Mouse (Mus musculus) limb, embryonic 12.5 days (tissue): Measurements from ENCODE around the gene Clec9a. TPM values are rescaled to one million over a fixed set of nuclear protein-coding genes. Genes with fewer than 3 reads are reported as not detected.

Source experiments
- ATAC-seq: fragments of 200-750 bp; cut with Nextera tagmentation; 2 replicates; pipeline ENCODE4 v1.8.0; 2017; ENCODE audit warnings: low read depth, moderate TSS enrichment; ENCODE audit not compliant: insufficient number of reproducible peaks, insufficient read depth, low FRiP score, low TSS enrichment
- H3K27ac ChIP-seq: fragments of 300-500 bp; sonication (generic); 2 replicates; pipeline ENCODE4 v1.5.1; 2016; ENCODE audit warnings: mild to moderate bottlenecking, moderate library complexity
- H3K27me3 ChIP-seq: fragments of 300-500 bp; sonication (generic); 2 replicates; pipeline ENCODE4 v1.6.1; 2016; ENCODE audit warnings: mild to moderate bottlenecking, moderate library complexity
- H3K36me3 ChIP-seq: fragments of 300-500 bp; sonication (generic); 2 replicates; pipeline ENCODE4 v1.6.1; 2016; ENCODE audit warnings: mild to moderate bottlenecking, moderate library complexity
- H3K4me1 ChIP-seq: fragments of 300-500 bp; sonication (generic); replicated peaks from 2 replicates; pipeline ENCODE4 v1.6.1; 2016
- H3K4me2 ChIP-seq: fragments of 300-500 bp; sonication (generic); 2 replicates; pipeline ENCODE4 v1.6.1; 2016; ENCODE audit warnings: mild to moderate bottlenecking, moderate library complexity
- H3K4me3 ChIP-seq: fragments of 300-500 bp; sonication (generic); replicated peaks from 2 replicates; pipeline ENCODE4 v1.5.1; 2016; ENCODE audit warnings: mild to moderate bottlenecking
- H3K9ac ChIP-seq: fragments of 300-500 bp; sonication (generic); replicated peaks from 2 replicates; pipeline ENCODE4 v1.6.1; 2016; ENCODE audit warnings: mild to moderate bottlenecking, moderate library complexity
- H3K9me3 ChIP-seq: fragments of 300-500 bp; sonication (generic); 2 replicates; pipeline ENCODE4 v1.6.1; 2016; ENCODE audit warnings: mild to moderate bottlenecking, moderate library complexity
- WGBS: fragments of 180-500 bp; shearing (Covaris S2); methylation state at CpG from one replicate; pipeline ENCODE4 v1.1.7; 2016; 5-methylcytosine and 5-hydroxymethylcytosine counted together
- polyA plus RNA-seq: library from polyadenylated mRNA; unstranded; fragments of >200 nt; fragmentation: Nextera tagmentation; extraction: Ambion mirVana; gene quantifications from 2 replicates; pipeline ENCODE4 v1.2.1, GENCODE M21; 2016

Clec9a gene
- polyA plus RNA-seq, 1 experiment from 2014 or later = 0.10 TPM

- Histone ChIP-seq H3K9ac (no peak overlapping the region), H3K36me3 (no peaks in the 10 kb centered on the region), H3K4me1 (no peaks in the 10 kb centered on the region), H3K4me2 (no peak overlapping the region), H3K9me3 (no peaks in the 10 kb centered on the region), H3K27ac (no peak overlapping the region), H3K27me3 (no peaks in the 10 kb centered on the region), H3K4me3 (no peak overlapping the region)
- 36% methylated on average over 2 of the region's 2 CpGs for WGBS
- ATAC-seq = no peak
These were observed 15.5 kb upstream of the Clec9a start for GRCm38 (mm10) chr6:129393087-129393720.

- H3K4me1 ChIP-seq = no peaks in the 10 kb centered on the region
- H3K27ac ChIP-seq = no peak overlapping the region
- peak; percentile 63; the same call in 1 of the 2 replicates for ATAC-seq
- no peak overlapping the region for H3K4me3 ChIP-seq
- 72% methylated on average over 6 of the region's 6 CpGs for WGBS
- no peak overlapping the region for H3K4me2 ChIP-seq
- H3K9ac ChIP-seq = no peak overlapping the region
- no peaks in the 10 kb centered on the region for H3K36me3 ChIP-seq
- H3K27me3 ChIP-seq = no peaks in the 10 kb centered on the region
- no peaks in the 10 kb centered on the region for H3K9me3 ChIP-seq
These were observed 14.9 kb upstream of the Clec9a start for GRCm38 (mm10) chr6:129393732-129394131.

- Histone ChIP-seq H3K9me3 (no peaks in the 10 kb centered on the region), H3K4me2 (no peak within 1 kb of the TSS), H3K4me3 (no peak within 1 kb of the TSS), H3K27ac (no peak within 1 kb of the TSS), H3K9ac (no peak within 1 kb of the TSS), H3K36me3 (no peaks in the 10 kb centered on the region), H3K4me1 (no peaks in the 10 kb centered on the region), H3K27me3 (no peaks in the 10 kb centered on the region)
- no peak for ATAC-seq
- 88% methylated on average over 8 of the region's 8 CpGs for WGBS
These were observed 11.7 kb upstream of the Clec9a start, which contains the start of gene Clec1b for GRCm38 (mm10) chr6:129396997-129397396. TSS of gene Clec1b (plus strand) at chr6:129397297.

- WGBS = 73% methylated on average over 6 of the region's 6 CpGs
- H3K4me3 ChIP-seq = no peak overlapping the region
- no peak overlapping the region for H3K4me2 ChIP-seq
- H3K27ac ChIP-seq = no peak overlapping the region
- H3K27me3 ChIP-seq = no peaks in the 10 kb centered on the region
- H3K36me3 ChIP-seq = no peaks in the 10 kb centered on the region
- no peak for ATAC-seq
- no peak overlapping the region for H3K9ac ChIP-seq
- no peaks in the 10 kb centered on the region for H3K4me1 ChIP-seq
- H3K9me3 ChIP-seq = no peaks in the 10 kb centered on the region
These were observed 8.7 kb upstream of the Clec9a start for GRCm38 (mm10) chr6:129399945-129400344.

- Histone ChIP-seq H3K4me3 (no peak overlapping the region), H3K36me3 (no peaks in the 10 kb centered on the region), H3K9me3 (no peaks in the 10 kb centered on the region), H3K9ac (no peak overlapping the region), H3K27ac (no peak overlapping the region), H3K27me3 (no peaks in the 10 kb centered on the region), H3K4me2 (no peak overlapping the region), H3K4me1 (no peaks in the 10 kb centered on the region)
- WGBS = 85% methylated on average over 2 of the region's 2 CpGs
- no peak for ATAC-seq
These were observed 6.3 kb upstream of the Clec9a start for GRCm38 (mm10) chr6:129402404-129402803.

GRCm38 (mm10) chr6:129403391-129403790, 5.3 kb upstream of the Clec9a start:
- H3K9me3 ChIP-seq = no peaks in the 10 kb centered on the region
- no peaks in the 10 kb centered on the region for H3K4me1 ChIP-seq
- 84% methylated on average over 6 of the region's 6 CpGs for WGBS
- no peak overlapping the region for H3K9ac ChIP-seq
- H3K4me3 ChIP-seq = no peak overlapping the region
- no peaks in the 10 kb centered on the region for H3K27me3 ChIP-seq
- no peak for ATAC-seq
- no peak overlapping the region for H3K27ac ChIP-seq
- no peak overlapping the region for H3K4me2 ChIP-seq
- H3K36me3 ChIP-seq = no peaks in the 10 kb centered on the region

GRCm38 (mm10) chr6:129405999-129406398, 2.7 kb upstream of the Clec9a start:
- Histone ChIP-seq H3K9ac (no peak overlapping the region), H3K4me3 (no peak overlapping the region), H3K9me3 (no peaks in the 10 kb centered on the region), H3K27ac (no peak overlapping the region), H3K27me3 (no peaks in the 10 kb centered on the region), H3K4me2 (no peak overlapping the region), H3K36me3 (no peaks in the 10 kb centered on the region), H3K4me1 (no peaks in the 10 kb centered on the region)
- ATAC-seq = no peak

- Histone ChIP-seq H3K4me2 (no peak overlapping the region), H3K36me3 (no peaks in the 10 kb centered on the region), H3K9ac (no peak overlapping the region), H3K4me3 (no peak overlapping the region), H3K27ac (no peak overlapping the region), H3K9me3 (no peaks in the 10 kb centered on the region), H3K27me3 (no peaks in the 10 kb centered on the region), H3K4me1 (no peaks in the 10 kb centered on the region)
- 50% methylated on average over 2 of the region's 2 CpGs for WGBS
- ATAC-seq = no peak
These were observed 1.3 kb upstream of the Clec9a start for GRCm38 (mm10) chr6:129407324-129407723.

GRCm38 (mm10) chr6:129414177-129414576, 5.5 kb downstream of the Clec9a start:
- Histone ChIP-seq H3K4me2 (no peak overlapping the region), H3K4me1 (no peaks in the 10 kb centered on the region), H3K9ac (no peak overlapping the region), H3K27me3 (no peaks in the 10 kb centered on the region), H3K36me3 (no peaks in the 10 kb centered on the region), H3K9me3 (no peaks in the 10 kb centered on the region), H3K27ac (no peak overlapping the region), H3K4me3 (no peak overlapping the region)
- 71% methylated on average over 1 of the region's 1 CpGs for WGBS
- no peak for ATAC-seq

- Histone ChIP-seq H3K4me3 (no peak overlapping the region), H3K9me3 (no peaks in the 10 kb centered on the region), H3K27ac (no peak overlapping the region), H3K36me3 (no peaks in the 10 kb centered on the region), H3K4me2 (no peak overlapping the region), H3K27me3 (no peaks in the 10 kb centered on the region), H3K4me1 (peaks cover 11% of the 10 kb centered on the region), H3K9ac (no peak overlapping the region)
- 89% methylated on average over 3 of the region's 3 CpGs for WGBS
- ATAC-seq = no peak
These were observed 13.6 kb downstream of the Clec9a start for GRCm38 (mm10) chr6:129422311-129422710.

- no peak overlapping the region for H3K4me2 ChIP-seq
- no peaks in the 10 kb centered on the region for H3K9me3 ChIP-seq
- H3K4me1 ChIP-seq = peaks cover 11% of the 10 kb centered on the region
- WGBS = 61% methylated on average over 4 of the region's 4 CpGs
- no peaks in the 10 kb centered on the region for H3K27me3 ChIP-seq
- H3K9ac ChIP-seq = no peak overlapping the region
- H3K4me3 ChIP-seq = no peak overlapping the region
- no peaks in the 10 kb centered on the region for H3K36me3 ChIP-seq
- H3K27ac ChIP-seq = no peak overlapping the region
- ATAC-seq = peak; percentile 85; the same call in 1 of the 2 replicates
These were observed 14.5 kb downstream of the Clec9a start for GRCm38 (mm10) chr6:129423040-129423733.

GRCm38 (mm10) chr6:129423734-129424072, 15.0 kb downstream of the Clec9a start:
- 3% methylated on average over 1 of the region's 1 CpGs for WGBS
- no peak overlapping the region for H3K4me2 ChIP-seq

More at GRCm38 (mm10) chr6:129423734-129424072, 15.0 kb downstream of the Clec9a start:
- ATAC-seq = peak; percentile 69; the same call in 1 of the 2 replicates
- H3K27ac ChIP-seq = no peak overlapping the region
- H3K9me3 ChIP-seq = no peaks in the 10 kb centered on the region
- H3K4me1 ChIP-seq = peaks cover 11% of the 10 kb centered on the region
- no peaks in the 10 kb centered on the region for H3K36me3 ChIP-seq
- H3K27me3 ChIP-seq = no peaks in the 10 kb centered on the region
- H3K9ac ChIP-seq = no peak overlapping the region
- no peak overlapping the region for H3K4me3 ChIP-seq
